Mouse (Mus musculus): ENCODE results near the gene 4931423N10Rik.

DNA sequence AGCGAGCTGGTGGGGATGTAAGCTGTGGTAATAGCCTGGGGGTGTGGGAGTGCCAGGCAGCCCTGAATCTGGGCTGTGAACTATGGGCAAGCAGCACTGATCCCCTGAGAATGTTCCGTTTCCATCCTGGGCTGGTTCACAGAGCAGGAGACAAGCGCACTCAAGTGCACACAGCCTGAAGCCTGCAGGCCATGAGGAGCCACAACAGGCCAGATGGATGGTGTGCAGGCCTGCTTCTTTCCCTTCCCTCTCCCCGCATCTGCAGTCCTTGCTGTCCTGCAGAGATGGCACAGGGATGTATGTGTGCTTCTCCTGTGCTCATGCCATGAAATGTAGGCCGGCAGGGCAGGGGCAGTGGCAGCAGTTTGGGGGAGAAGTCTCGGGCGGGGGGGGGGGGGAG, 17.9 kb downstream of the 4931423N10Rik start:
- TF ChIP-seq CTCF (IDR thresholded peaks at IDR 0.05; ENCODE audit: control insufficient read depth, insufficient read depth, insufficient read length) (no peak), FOSL1 (IDR thresholded peaks at IDR 0.05; ENCODE audit: insufficient read depth, low read length, poor library complexity, severe bottlenecking) (no peak), MAX (IDR thresholded peaks at IDR 0.05) (no peak)
